Mouse (Mus musculus) myocyte (in vitro differentiated cells): ENCODE data around the gene Mfn2. TPM values are rescaled to one million over a fixed set of nuclear protein-coding genes. Genes with fewer than 3 reads are reported as not detected.

Experiments
- H3K27me3 ChIP-seq: one replicate; pipeline ENCODE4 v1.6.1; 2011; ENCODE audit not compliant: control insufficient read depth, insufficient read depth, insufficient read length
- H3K36me3 ChIP-seq: one replicate; pipeline ENCODE4 v1.6.1; 2011; ENCODE audit not compliant: control insufficient read depth, insufficient read depth
- H3K4me2 ChIP-seq: one replicate; pipeline ENCODE4 v1.6.1; 2011; ENCODE audit warnings: low read depth, control low read depth
- H3K4me3 ChIP-seq: one replicate; pipeline ENCODE4 v1.5.1; 2011; ENCODE audit warnings: mild to moderate bottlenecking, control low read depth, moderate library complexity
- H3K79me2 ChIP-seq: one replicate; pipeline ENCODE4 v1.6.1; 2011; ENCODE audit not compliant: control insufficient read depth, insufficient read depth
- H3ac ChIP-seq: one replicate; pipeline ENCODE4 v1.6.1; 2011; ENCODE audit not compliant: control insufficient read depth, insufficient read length
- CEBPB ChIP-seq: IDR thresholded peaks from 2 replicates; pipeline ENCODE4 v1.6.1; 2011; ENCODE audit warnings: mild to moderate bottlenecking, moderate library complexity; ENCODE audit not compliant: poor library complexity, insufficient read depth, severe bottlenecking
- E2F4 ChIP-seq: IDR thresholded peaks from one replicate; pipeline ENCODE4 v1.6.1; 2011; ENCODE audit warnings: mild to moderate bottlenecking, control low read depth, moderate library complexity; ENCODE audit not compliant: insufficient read depth
- MAX ChIP-seq: IDR thresholded peaks from one replicate; pipeline ENCODE4 v1.6.1; 2011; ENCODE audit warnings: low read depth, mild to moderate bottlenecking, control low read depth
- MYOD1 ChIP-seq, 3 experiments: IDR thresholded peaks; one replicate each; pipeline ENCODE4 v1.6.1; 2011; ENCODE audit warnings: control low read depth in 2 of 3, low read depth in 2 of 3, mild to moderate bottlenecking in 2 of 3, moderate library complexity in 1 of 3; ENCODE audit not compliant: insufficient read length in 2 of 3, control insufficient read depth in 1 of 3
- MYOG ChIP-seq, 3 experiments: IDR thresholded peaks; one replicate each; pipeline ENCODE4 v1.6.1; 2011; ENCODE audit warnings: control low read depth in 2 of 3, low read depth in 2 of 3, mild to moderate bottlenecking in 2 of 3; ENCODE audit not compliant: insufficient read length in 2 of 3, control insufficient read depth in 1 of 3, insufficient read depth in 1 of 3
- POLR2A ChIP-seq: IDR thresholded peaks from one replicate; pipeline ENCODE4 v1.6.1; 2011; ENCODE audit warnings: low read depth, mild to moderate bottlenecking, control low read depth, moderate library complexity; ENCODE audit not compliant: insufficient read length
- POLR2AphosphoS2 ChIP-seq: IDR thresholded peaks from one replicate; pipeline ENCODE4 v1.6.1; 2011; ENCODE audit warnings: low read depth, control low read depth; ENCODE audit not compliant: insufficient read length
- REST ChIP-seq: IDR thresholded peaks from one replicate; pipeline ENCODE4 v1.6.1; 2011; ENCODE audit warnings: mild to moderate bottlenecking, control low read depth, moderate library complexity; ENCODE audit not compliant: insufficient read depth, insufficient read length
- SRF ChIP-seq: IDR thresholded peaks from one replicate; pipeline ENCODE4 v1.6.1; 2011; ENCODE audit warnings: low read depth; ENCODE audit not compliant: control insufficient read depth, insufficient read length
- TCF12 ChIP-seq: IDR thresholded peaks from one replicate; pipeline ENCODE4 v1.6.1; 2011; ENCODE audit warnings: mild to moderate bottlenecking, control low read depth; ENCODE audit not compliant: poor library complexity, insufficient read depth, severe bottlenecking
- TCF3 ChIP-seq: IDR thresholded peaks from one replicate; pipeline ENCODE4 v1.6.1; 2011; ENCODE audit warnings: low read depth, control low read depth; ENCODE audit not compliant: insufficient read length
- USF1 ChIP-seq: IDR thresholded peaks from one replicate; pipeline ENCODE4 v1.6.1; 2011; ENCODE audit warnings: low read depth, mild to moderate bottlenecking, control low read depth, moderate library complexity
- polyA plus RNA-seq: library from polyadenylated mRNA; unstranded; fragments of >200 nt; fragmentation: generic; extraction: Trizol; gene quantifications from one replicate; pipeline ENCODE4 v1.2.1, GENCODE M21; 2012; ENCODE audit warnings: missing spikeins

Mfn2 gene
- polyA plus RNA-seq, 1 experiment: 75.8 TPM

DNA sequence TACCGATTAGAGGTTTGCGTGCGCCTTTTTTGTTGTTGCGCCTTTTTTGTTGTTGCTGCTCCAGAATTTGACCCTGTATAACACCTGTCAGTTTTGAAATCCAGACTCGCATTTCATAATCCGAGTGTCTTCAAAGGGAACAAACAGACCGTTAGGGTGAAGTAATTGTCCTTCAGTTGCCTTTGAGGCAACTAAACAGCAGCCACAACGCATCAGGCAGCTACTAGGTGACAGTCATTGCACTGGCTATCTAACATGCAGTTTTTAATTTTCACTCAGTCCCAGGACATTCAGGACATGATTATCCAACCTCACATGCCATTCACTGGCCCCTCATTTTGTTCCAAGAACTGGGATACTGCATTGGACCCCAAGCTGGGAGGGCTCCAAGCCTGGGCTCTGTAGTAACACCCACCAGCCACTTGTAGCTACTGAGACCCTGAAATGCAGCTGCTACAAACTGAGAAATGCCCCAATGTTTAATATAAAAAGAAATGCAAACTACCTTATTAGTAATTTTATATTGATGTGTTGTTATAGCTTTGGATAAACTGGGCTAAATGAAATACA is 671 bp upstream of the Mfn2 start:
- Histone ChIP-seq H3K4me2 (peak overlapping the region; percentile 84), H3ac (peak overlapping the region; percentile 96), H3K27me3 (no peaks in the 10 kb centered on the region), H3K36me3 (peaks cover 7% of the 10 kb centered on the region), H3K79me2 (peaks cover 25% of the 10 kb centered on the region), H3K4me3 (peak overlapping the region; percentile 52)
- TF ChIP-seq POLR2A (no peak), MAX (no peak), SRF (no peak), TCF12 (no peak), CEBPB (no peak), POLR2AphosphoS2 (no peak), MYOD1 (IDR thresholded peaks at IDR 0.05; ENCODE audit: control insufficient read depth in 1 of 3, insufficient read length in 2 of 3, low read depth in 2 of 3) (no peak), REST (no peak), MYOG (IDR thresholded peaks at IDR 0.05; ENCODE audit: control insufficient read depth in 1 of 3, insufficient read depth in 1 of 3, insufficient read length in 2 of 3, low read depth in 2 of 3) (no peak), USF1 (no peak)

DNA sequence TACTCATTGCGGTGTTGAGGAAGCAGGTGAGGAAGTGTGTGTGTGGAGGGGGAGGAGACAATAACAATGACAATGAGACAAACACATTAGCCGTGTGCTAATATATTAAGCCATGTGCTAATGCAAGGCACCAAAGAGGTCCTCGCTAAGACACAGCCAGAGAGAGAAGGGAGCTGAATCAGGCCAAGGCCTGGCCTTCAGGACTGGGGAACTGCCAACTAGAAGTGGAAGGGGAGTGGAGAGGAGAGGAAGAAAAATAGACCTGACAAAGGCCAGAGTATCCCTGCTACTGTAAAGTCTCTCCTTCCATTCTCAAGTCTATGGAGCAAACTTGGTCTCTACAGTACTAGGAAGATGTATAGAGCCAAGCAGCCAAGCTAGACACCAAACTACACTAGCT is 903 bp downstream of the Mfn2 start:
- Histone ChIP-seq H3K36me3 (peaks cover 19% of the 10 kb centered on the region), H3K27me3 (no peaks in the 10 kb centered on the region), H3K4me3 (peak overlapping the region; percentile 52), H3ac (peak overlapping the region; percentile 96), H3K4me2 (peak overlapping the region; percentile 71), H3K79me2 (peaks cover 34% of the 10 kb centered on the region)
- no peak for TF ChIP-seq SRF
- TF ChIP-seq MAX: no peak
- TF ChIP-seq USF1: no peak

GRCm38 (mm10) chr4:147902906-147903500 is 1.5 kb downstream of the Mfn2 start:
- Histone ChIP-seq H3K27me3 (no peaks in the 10 kb centered on the region), H3K4me3 (peak overlapping the region; percentile 52), H3K79me2 (peaks cover 34% of the 10 kb centered on the region), H3K4me2 (peak overlapping the region; percentile 71), H3ac (no peak overlapping the region), H3K36me3 (peaks cover 25% of the 10 kb centered on the region)
- no peak for TF ChIP-seq TCF12
- no peak for TF ChIP-seq REST
- no peak for TF ChIP-seq POLR2A
- TF ChIP-seq USF1: no peak
- TF ChIP-seq SRF: no peak
- no peak for TF ChIP-seq MYOG (IDR thresholded peaks at IDR 0.05; ENCODE audit: control insufficient read depth in 1 of 3, insufficient read depth in 1 of 3, insufficient read length in 2 of 3, low read depth in 2 of 3)

GRCm38 (mm10) chr4:147900452-147900851 is 4.1 kb downstream of the Mfn2 start:
- H3ac ChIP-seq: no peak overlapping the region
- H3K36me3 ChIP-seq: peaks cover 40% of the 10 kb centered on the region
- no peak overlapping the region for H3K4me2 ChIP-seq
- H3K79me2 ChIP-seq: peaks cover 34% of the 10 kb centered on the region
- no peaks in the 10 kb centered on the region for H3K27me3 ChIP-seq
- no peak for TF ChIP-seq TCF12
- TF ChIP-seq CEBPB: no peak
- TF ChIP-seq SRF: no peak
- TF ChIP-seq MAX: no peak
- no peak for TF ChIP-seq TCF3
- TF ChIP-seq E2F4: no peak
- H3K4me3 ChIP-seq: no peak overlapping the region

DNA sequence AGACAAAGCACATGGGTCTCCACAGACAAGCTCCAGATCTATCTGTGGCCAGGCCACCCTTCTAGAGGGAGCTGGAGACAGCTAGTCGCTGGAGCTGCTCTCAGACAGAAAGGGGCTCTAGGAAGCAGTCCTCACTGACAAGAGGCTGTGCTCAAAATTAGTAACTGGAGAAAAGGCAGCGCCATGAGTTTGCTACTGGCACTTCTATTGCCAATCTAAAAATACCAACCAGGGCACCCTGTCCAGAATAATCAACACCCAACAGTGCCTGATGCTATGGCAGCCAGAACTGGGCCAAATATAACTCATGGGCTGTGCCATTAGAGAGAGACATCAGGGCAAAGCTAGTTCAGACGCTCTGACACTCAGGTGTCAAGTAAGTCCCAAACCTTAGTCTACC is 7.2 kb downstream of the Mfn2 start:
- H3K36me3 ChIP-seq: peaks cover 43% of the 10 kb centered on the region
- TF ChIP-seq REST (no peak), POLR2A (no peak), POLR2AphosphoS2 (no peak), TCF12 (no peak), CEBPB (no peak), MAX (no peak), MYOD1 (IDR thresholded peaks at IDR 0.05; ENCODE audit: control insufficient read depth in 1 of 3, insufficient read length in 2 of 3, low read depth in 2 of 3) (no peak), E2F4 (no peak), MYOG (IDR thresholded peaks at IDR 0.05; ENCODE audit: control insufficient read depth in 1 of 3, insufficient read depth in 1 of 3, insufficient read length in 2 of 3, low read depth in 2 of 3) (no peak), TCF3 (no peak)
- peak overlapping the region; percentile 14 for H3K4me2 ChIP-seq
- H3ac ChIP-seq: no peak overlapping the region
- peaks cover 17% of the 10 kb centered on the region for H3K79me2 ChIP-seq
- H3K27me3 ChIP-seq: no peaks in the 10 kb centered on the region
- no peak overlapping the region for H3K4me3 ChIP-seq
